Comparison of ENCODE assay signal across 9 mouse cellular contexts in genomic region chr5:30589069-30589468, GRCm38 (mm10). TPM values are rescaled to one million over a fixed set of nuclear protein-coding genes. Genes with fewer than 3 reads are reported as not detected.
DNase-seq lines count a peak whose midpoint lies in the region; ATAC-seq lines count a peak whose summit lies in the region.
"Had no signal": no experiment of that assay in that cellular context is flagged by ENCODE, and none has a peak within 500 bp of the region (broad histone marks: within the 10 kb centered on the region; RNA-seq: fewer than 3 reads in every experiment).

No protein-coding gene starts in this region.

- H3K9ac ChIP-seq in kidney, embryonic 16.5 days (replicated peaks; ENCODE audit: low read length) = no peak overlapping the region
- no peak overlapping the region; the same call in 1 of the 2 replicates for H3K9ac ChIP-seq in embryonic facial prominence, embryonic 13.5 days
- peak overlapping the region; percentile 89 for H3K9ac ChIP-seq in hindbrain, embryonic 16.5 days (ENCODE audit: low read depth, low read length)
- peak overlapping the region; percentile 85 for H3K9ac ChIP-seq in midbrain, embryonic 16.5 days (ENCODE audit: low read depth, low read length)

- peaks cover 12% of the 10 kb centered on the region for H3K4me1 ChIP-seq in kidney, embryonic 16.5 days (ENCODE audit: insufficient read depth, low read length)
- H3K4me1 ChIP-seq in embryonic facial prominence, embryonic 13.5 days = peaks cover 17% of the 10 kb centered on the region
- H3K4me1 ChIP-seq in hindbrain, embryonic 16.5 days (ENCODE audit: control insufficient read depth, insufficient read depth, low read depth, low read length) = peaks cover 37% of the 10 kb centered on the region
- H3K4me1 ChIP-seq in midbrain, embryonic 16.5 days (ENCODE audit: control insufficient read depth, insufficient read depth, low read length) = peaks cover 26% of the 10 kb centered on the region

- no peak overlapping the region for H3K27ac ChIP-seq in kidney, embryonic 16.5 days (ENCODE audit: low read length)
- H3K27ac ChIP-seq in embryonic facial prominence, embryonic 13.5 days = no peak overlapping the region
- H3K27ac ChIP-seq in hindbrain, embryonic 16.5 days (ENCODE audit: low read depth, low read length) = no peak overlapping the region
- no peak overlapping the region for H3K27ac ChIP-seq in midbrain, embryonic 16.5 days (ENCODE audit: low read length)

- no peak for ATAC-seq in kidney, embryonic 16.5 days (ENCODE audit: low FRiP score, low TSS enrichment)
- no peak for ATAC-seq in embryonic facial prominence, embryonic 13.5 days (ENCODE audit: insufficient number of reproducible peaks, insufficient read depth, low FRiP score, low TSS enrichment, low read depth)
- no peak for ATAC-seq in hindbrain, embryonic 16.5 days
- ATAC-seq in midbrain, embryonic 16.5 days = peak; percentile 18; the same call in 1 of the 2 replicates

- peak overlapping the region; percentile 48; the same call in 1 of the 2 replicates for H3K4me3 ChIP-seq in kidney, embryonic 16.5 days (ENCODE audit: low read length)
- H3K4me3 ChIP-seq in embryonic facial prominence, embryonic 13.5 days = peak overlapping the region; percentile 44
- peak overlapping the region; percentile 73 for H3K4me3 ChIP-seq in hindbrain, embryonic 16.5 days (ENCODE audit: low read length)
- peak overlapping the region; percentile 73 for H3K4me3 ChIP-seq in midbrain, embryonic 16.5 days (ENCODE audit: low read depth, low read length)

- no peaks in the 10 kb centered on the region for H3K9me3 ChIP-seq in kidney, embryonic 16.5 days (ENCODE audit: low read length)
- no peaks in the 10 kb centered on the region for H3K9me3 ChIP-seq in embryonic facial prominence, embryonic 13.5 days
- no peaks in the 10 kb centered on the region for H3K9me3 ChIP-seq in hindbrain, embryonic 16.5 days (ENCODE audit: control insufficient read depth, low read length)
- no peaks in the 10 kb centered on the region for H3K9me3 ChIP-seq in midbrain, embryonic 16.5 days (replicated peaks; ENCODE audit: control insufficient read depth, low read length, poor library complexity, severe bottlenecking)

- WGBS in kidney, embryonic 16.5 days = 43% methylated on average over 4 of the region's 4 CpGs
- WGBS in embryonic facial prominence, embryonic 13.5 days = 47% methylated on average over 4 of the region's 4 CpGs
- WGBS in hindbrain, embryonic 16.5 days = 39% methylated on average over 4 of the region's 4 CpGs
- 38% methylated on average over 4 of the region's 4 CpGs for WGBS in midbrain, embryonic 16.5 days

- DNase-seq in kidney, postnatal 14 days = no peak
- no peak for DNase-seq in gastrocnemius, adult 18-20 months (ENCODE audit: low spot score)
- DNase-seq in spleen, postnatal 10 days (ENCODE audit: low spot score in 2 of 2) = no peak
- DNase-seq in urinary bladder, postnatal 14 days (ENCODE audit: low spot score) = no peak

- peak overlapping the region; percentile 84 for H3K4me2 ChIP-seq in kidney, embryonic 16.5 days (replicated peaks; ENCODE audit: low read depth, low read length)
- peak overlapping the region; percentile 94 for H3K4me2 ChIP-seq in embryonic facial prominence, embryonic 13.5 days
- H3K4me2 ChIP-seq in hindbrain, embryonic 16.5 days (ENCODE audit: low read length) = peak overlapping the region; percentile 88
- H3K4me2 ChIP-seq in midbrain, embryonic 16.5 days (ENCODE audit: low read length) = peak overlapping the region; percentile 91

- peaks cover 33% of the 10 kb centered on the region for H3K27me3 ChIP-seq in kidney, embryonic 16.5 days (ENCODE audit: insufficient read depth, low read length)
- peaks cover 82% of the 10 kb centered on the region for H3K27me3 ChIP-seq in embryonic facial prominence, embryonic 13.5 days
- no peaks in the 10 kb centered on the region for H3K27me3 ChIP-seq in hindbrain, embryonic 16.5 days (replicated peaks; ENCODE audit: control insufficient read depth, insufficient read depth, low read length)
- peaks cover 3% of the 10 kb centered on the region; the same call in 1 of the 2 replicates for H3K27me3 ChIP-seq in midbrain, embryonic 16.5 days (ENCODE audit: control insufficient read depth, insufficient read depth, low read depth, low read length)

- no peaks in the 10 kb centered on the region for H3K36me3 ChIP-seq in kidney, embryonic 16.5 days (ENCODE audit: insufficient read depth, low read length)
- H3K36me3 ChIP-seq in embryonic facial prominence, embryonic 13.5 days = no peaks in the 10 kb centered on the region
- H3K36me3 ChIP-seq in hindbrain, embryonic 16.5 days (ENCODE audit: control insufficient read depth, insufficient read depth, low read length) = no peaks in the 10 kb centered on the region
- H3K36me3 ChIP-seq in midbrain, embryonic 16.5 days (ENCODE audit: control insufficient read depth, insufficient read depth, low read length) = no peaks in the 10 kb centered on the region

RNA-seq across cellular contexts. Expression of gene Kcnk3, which starts 1.1 kb away (rescaled TPM):
- 2.0 and 5.5 TPM in 2 replicates for polyA plus RNA-seq in kidney, embryonic 16.5 days (2015; fragmentation: Nextera tagmentation; extraction: Ambion mirVana)
- 0.51 and 0.63 TPM in 2 replicates for polyA plus RNA-seq in embryonic facial prominence, embryonic 13.5 days (2015; fragmentation: Nextera tagmentation; extraction: Ambion mirVana)
- polyA plus RNA-seq in hindbrain, embryonic 16.5 days (2015; fragmentation: Nextera tagmentation; extraction: Ambion mirVana) = 8.0 and 10.6 TPM in 2 replicates
- polyA plus RNA-seq in midbrain, embryonic 16.5 days (2015; fragmentation: Nextera tagmentation; extraction: Ambion mirVana) = 6.1 and 6.6 TPM in 2 replicates
- under 1 TPM; 0.18 to 0.59 TPM for total RNA-seq in gastrocnemius, adult 18-20 months (2021)
- total RNA-seq: megakaryocyte, adult 5-6 weeks had no signal

RNA-seq across cellular contexts. Expression of gene Cib4, which starts 43.4 kb away (rescaled TPM):
- not detected in 2 replicates for polyA plus RNA-seq in kidney, embryonic 16.5 days (2015; fragmentation: Nextera tagmentation; extraction: Ambion mirVana)
- polyA plus RNA-seq in embryonic facial prominence, embryonic 13.5 days (2015; fragmentation: Nextera tagmentation; extraction: Ambion mirVana) = not detected in 2 replicates
- not detected in 2 replicates for polyA plus RNA-seq in hindbrain, embryonic 16.5 days (2015; fragmentation: Nextera tagmentation; extraction: Ambion mirVana)
- not detected in 2 replicates for polyA plus RNA-seq in midbrain, embryonic 16.5 days (2015; fragmentation: Nextera tagmentation; extraction: Ambion mirVana)
- total RNA-seq in gastrocnemius, adult 18-20 months (2021) = not detected
- total RNA-seq: megakaryocyte, adult 5-6 weeks had no signal

RNA-seq across cellular contexts. Expression of gene Slc35f6, which starts 58.7 kb away (rescaled TPM):
- polyA plus RNA-seq in kidney, embryonic 16.5 days (2015; fragmentation: Nextera tagmentation; extraction: Ambion mirVana) = 31.0 and 33.9 TPM in 2 replicates
- polyA plus RNA-seq in embryonic facial prominence, embryonic 13.5 days (2015; fragmentation: Nextera tagmentation; extraction: Ambion mirVana) = 25.0 and 26.6 TPM in 2 replicates
- polyA plus RNA-seq in hindbrain, embryonic 16.5 days (2015; fragmentation: Nextera tagmentation; extraction: Ambion mirVana) = 33.6 and 35.4 TPM in 2 replicates
- 32.3 and 33.0 TPM in 2 replicates for polyA plus RNA-seq in midbrain, embryonic 16.5 days (2015; fragmentation: Nextera tagmentation; extraction: Ambion mirVana)
- total RNA-seq in gastrocnemius, adult 18-20 months (2021) = 10 to 100 TPM; 11.3 to 11.9 TPM

Comparison
In these comparisons a context has a peak if more than half of its experiments do, and no peak if none do; other contexts are left out.
1. H3K9ac ChIP-seq: peak in hindbrain, embryonic 16.5 days (single experiment) and midbrain, embryonic 16.5 days (single experiment); none in kidney, embryonic 16.5 days (single experiment) and embryonic facial prominence, embryonic 13.5 days (single experiment).
2. Peak in every context shown above with its lines, with median percentiles within 50 percentile points of each other: H3K4me2 ChIP-seq and H3K4me3 ChIP-seq.